In genomic region chr5:121030161-121030560, GRCm38 (mm10) we compare ENCODE assay signal across 17 mouse cellular contexts. TPM values are rescaled to one million over a fixed set of nuclear protein-coding genes. Genes with fewer than 3 reads are reported as not detected.
DNase-seq lines count a peak whose midpoint lies in the region; ATAC-seq lines count a peak whose summit lies in the region.
"Had no signal": no experiment of that assay in that cellular context is flagged by ENCODE, and none has a peak within 500 bp of the region (broad histone marks: within the 10 kb centered on the region; RNA-seq: fewer than 3 reads in every experiment).

No protein-coding gene starts in this region.

- peak; percentile 65 for DNase-seq in brain, adult 2 months (ENCODE audit: low read depth, low spot score)
- DNase-seq: adrenal gland, adult 2 months; adrenal gland, adult 8-10 months; adrenal gland, postnatal 10 days; adrenal gland, postnatal 14 days; adrenal gland, postnatal 25 days; adrenal gland, postnatal 36 days; B cell, adult 2 months; cerebellum, adult 11 months; cerebellum, adult 11-12 months; cerebellum, adult 8-10 months had no signal

- H3K9ac ChIP-seq in intestine, embryonic 15.5 days, result no peak overlapping the region

- H3K9me3 ChIP-seq in intestine, embryonic 15.5 days, result no peaks in the 10 kb centered on the region

- H3K27me3 ChIP-seq in intestine, embryonic 15.5 days (replicated peaks), result no peaks in the 10 kb centered on the region
- H3K27me3 ChIP-seq: Patski had no signal

- H3K27ac ChIP-seq in intestine, embryonic 15.5 days, result no peak overlapping the region

- no peaks in the 10 kb centered on the region for H3K36me3 ChIP-seq in intestine, embryonic 15.5 days
- H3K36me3 ChIP-seq: G1E had no signal

- WGBS in intestine, embryonic 15.5 days, result 69% methylated on average over 9 of the region's 9 CpGs

- no peaks in the 10 kb centered on the region for H3K4me1 ChIP-seq in intestine, embryonic 15.5 days (replicated peaks)

- no peak for ATAC-seq in intestine, embryonic 15.5 days
- ATAC-seq: activated CD4-positive, CD25-positive, alpha-beta regulatory T cell, adult 4 months; CD4-positive, CD25-positive, alpha-beta regulatory T cell, adult 4 months; Patski had no signal

- H3K4me2 ChIP-seq in intestine, embryonic 15.5 days (replicated peaks), result no peak overlapping the region

- H3K4me3 ChIP-seq in intestine, embryonic 15.5 days (replicated peaks), result no peak overlapping the region

RNA-seq across cellular contexts. Expression of gene Rph3a, which starts 20.3 kb away (rescaled TPM):
- 0.20 and 0.30 TPM in 2 replicates for polyA plus RNA-seq in intestine, embryonic 15.5 days (2015; fragmentation: Nextera tagmentation; extraction: Ambion mirVana)
- polyA plus RNA-seq: activated CD4-positive, CD25-positive, alpha-beta regulatory T cell, adult 4 months; C2C12; CD4-positive, CD25-positive, alpha-beta regulatory T cell, adult 4 months; G1E; Patski had no signal
